Mouse (Mus musculus) stomach, embryonic 16.5 days (tissue): ENCODE measurements around the gene Pwwp2b. TPM values are rescaled to one million over a fixed set of nuclear protein-coding genes. Genes with fewer than 3 reads are reported as not detected.

Experiments used
- ATAC-seq: fragments of 200-750 bp; cut with Nextera tagmentation; 2 replicates; pipeline ENCODE4 v1.8.0; 2017; ENCODE audit warnings: moderate number of reproducible peaks, moderate TSS enrichment; ENCODE audit not compliant: insufficient read depth, low FRiP score
- H3K27ac ChIP-seq: fragments of 300-500 bp; sonication (generic); 2 replicates; pipeline ENCODE4 v1.5.1; 2014; ENCODE audit warnings: low read length
- H3K27me3 ChIP-seq: fragments of 300-500 bp; sonication (generic); 2 replicates; pipeline ENCODE4 v1.6.1; 2014; ENCODE audit warnings: low read length, control low read depth, mixed read lengths; ENCODE audit not compliant: control insufficient read depth, insufficient read depth
- H3K36me3 ChIP-seq: fragments of 300-500 bp; sonication (generic); 2 replicates; pipeline ENCODE4 v1.6.1; 2014; ENCODE audit warnings: low read length; ENCODE audit not compliant: control insufficient read depth, insufficient read depth
- H3K4me1 ChIP-seq: fragments of 300-500 bp; sonication (generic); 2 replicates; pipeline ENCODE4 v1.6.1; 2014; ENCODE audit warnings: low read length, control low read depth, mixed read lengths; ENCODE audit not compliant: control insufficient read depth, insufficient read depth
- H3K4me2 ChIP-seq: fragments of 300-500 bp; sonication (generic); 2 replicates; pipeline ENCODE4 v1.6.1; 2014; ENCODE audit warnings: low read depth, low read length, mixed read lengths
- H3K4me3 ChIP-seq: fragments of 300-500 bp; sonication (generic); replicated peaks from 2 replicates; pipeline ENCODE4 v1.5.1; 2014; ENCODE audit warnings: mild to moderate bottlenecking, low read length
- H3K9ac ChIP-seq: fragments of 300-500 bp; sonication (generic); 2 replicates; pipeline ENCODE4 v1.6.1; 2014; ENCODE audit warnings: low read length
- H3K9me3 ChIP-seq: fragments of 300-500 bp; sonication (generic); replicated peaks from 2 replicates; pipeline ENCODE4 v1.6.1; 2016; ENCODE audit warnings: low read length, control low read depth; ENCODE audit not compliant: control insufficient read depth
- WGBS: fragments of 180-500 bp; shearing (Covaris S2); extraction: QIAGEN DNeasy Blood & Tissue Kit; methylation state at CpG from one replicate; pipeline ENCODE4 v1.1.7; 2014; 5-methylcytosine and 5-hydroxymethylcytosine counted together
- polyA plus RNA-seq: library from polyadenylated mRNA; unstranded; fragments of >200 nt; fragmentation: Nextera tagmentation; extraction: Ambion mirVana; gene quantifications from 2 replicates; pipeline ENCODE4 v1.2.1, GENCODE M21; 2015

Pwwp2b gene
- polyA plus RNA-seq, 1 experiment from 2014 or later: 16.3 TPM

GRCm38 (mm10) chr7:139307056-139307455, 58.8 kb downstream of the Pwwp2b start:
- Histone ChIP-seq H3K4me2 (no peak overlapping the region), H3K9me3 (no peaks in the 10 kb centered on the region), H3K36me3 (no peaks in the 10 kb centered on the region), H3K27ac (no peak overlapping the region), H3K4me3 (no peak overlapping the region), H3K9ac (no peak overlapping the region), H3K4me1 (peaks cover 11% of the 10 kb centered on the region), H3K27me3 (no peaks in the 10 kb centered on the region)
- no peak for ATAC-seq
- WGBS: 75% methylated on average over 2 of the region's 2 CpGs

DNA sequence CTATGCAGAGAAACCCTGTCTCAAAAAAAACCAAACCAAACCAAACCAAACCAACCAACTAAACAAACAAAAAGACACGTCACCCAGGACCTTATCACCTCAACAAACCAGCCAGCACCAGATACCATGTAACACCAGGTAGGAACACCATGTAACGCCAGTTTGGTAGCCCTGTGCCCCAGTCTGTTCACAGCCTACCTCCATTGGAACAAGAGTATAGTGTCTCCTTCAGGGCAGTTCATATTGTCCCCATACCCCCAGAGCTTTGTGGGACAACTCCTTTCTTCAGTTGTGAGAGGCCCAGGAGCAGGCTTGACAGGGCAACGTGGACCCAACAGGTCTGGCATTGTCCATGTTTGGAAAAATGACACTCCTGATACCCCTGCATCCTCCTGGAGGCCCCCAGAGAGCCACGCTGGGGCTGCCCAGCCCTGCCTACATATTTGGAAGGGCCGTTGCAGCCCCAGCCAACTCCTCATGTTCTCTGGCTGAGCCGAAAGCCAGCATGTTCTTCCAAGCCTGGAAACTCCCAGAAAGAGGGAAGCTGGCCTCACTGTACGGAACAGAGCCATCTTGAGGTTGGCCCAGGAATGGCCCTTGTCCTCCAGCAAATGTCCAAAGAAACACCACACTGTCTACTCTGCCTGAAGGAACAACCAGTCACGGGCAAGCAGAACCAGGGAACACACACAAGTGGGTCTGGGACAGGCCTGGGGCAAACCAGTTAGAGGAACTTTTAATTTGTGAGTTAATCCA, 60.0 kb downstream of the Pwwp2b start:
- 63% methylated on average over 8 of the region's 8 CpGs for WGBS
- no peaks in the 10 kb centered on the region for H3K36me3 ChIP-seq
- H3K4me1 ChIP-seq: peaks cover 11% of the 10 kb centered on the region
- no peaks in the 10 kb centered on the region for H3K27me3 ChIP-seq
- no peaks in the 10 kb centered on the region for H3K9me3 ChIP-seq
- no peak overlapping the region for H3K4me2 ChIP-seq
- 0 out of 2 replicates have a peak overlapping the region, but pooled peaks have one; percentile 25 for H3K9ac ChIP-seq
- peak overlapping the region; percentile 70 for H3K27ac ChIP-seq
- no peak overlapping the region for H3K4me3 ChIP-seq
- peak; percentile 45; the same call in 1 of the 2 replicates for ATAC-seq

DNA sequence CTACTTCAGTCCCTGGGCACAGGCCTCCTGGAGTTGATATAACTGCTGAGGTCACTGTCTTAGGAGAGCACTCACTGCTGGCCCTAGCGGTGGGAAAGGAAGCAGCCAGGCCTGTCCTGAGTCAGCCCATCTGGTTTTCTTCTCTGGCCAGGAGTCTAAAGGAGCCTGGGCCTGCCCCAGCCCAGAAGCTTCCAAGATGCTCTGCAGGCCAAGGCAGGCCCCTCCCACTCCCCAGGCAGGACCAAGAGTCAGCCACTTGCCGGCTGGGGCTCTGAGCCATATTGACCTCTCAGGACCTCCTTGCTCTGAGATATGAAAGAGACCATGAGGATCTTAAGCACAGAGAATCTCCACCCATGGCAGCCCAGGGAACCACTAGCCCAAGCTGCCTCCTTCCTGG, 60.8 kb downstream of the Pwwp2b start:
- Histone ChIP-seq H3K27me3 (no peaks in the 10 kb centered on the region), H3K4me3 (no peak overlapping the region), H3K36me3 (no peaks in the 10 kb centered on the region), H3K9ac (no peak overlapping the region), H3K27ac (peak overlapping the region; percentile 70), H3K9me3 (no peaks in the 10 kb centered on the region), H3K4me1 (peaks cover 11% of the 10 kb centered on the region), H3K4me2 (no peak overlapping the region)
- 25% methylated on average over 2 of the region's 2 CpGs for WGBS
- ATAC-seq: peak; percentile 87

- Histone ChIP-seq H3K36me3 (no peaks in the 10 kb centered on the region), H3K9ac (peak overlapping the region; percentile 33; the same call in 1 of the 2 replicates), H3K27me3 (no peaks in the 10 kb centered on the region), H3K4me2 (no peak overlapping the region), H3K4me1 (peaks cover 11% of the 10 kb centered on the region), H3K27ac (no peak overlapping the region), H3K9me3 (no peaks in the 10 kb centered on the region), H3K4me3 (no peak overlapping the region)
- 51% methylated on average over 6 of the region's 6 CpGs for WGBS
- peak; percentile 58 for ATAC-seq
Measured at GRCm38 (mm10) chr7:139310487-139310951, 62.2 kb downstream of the Pwwp2b start.

DNA sequence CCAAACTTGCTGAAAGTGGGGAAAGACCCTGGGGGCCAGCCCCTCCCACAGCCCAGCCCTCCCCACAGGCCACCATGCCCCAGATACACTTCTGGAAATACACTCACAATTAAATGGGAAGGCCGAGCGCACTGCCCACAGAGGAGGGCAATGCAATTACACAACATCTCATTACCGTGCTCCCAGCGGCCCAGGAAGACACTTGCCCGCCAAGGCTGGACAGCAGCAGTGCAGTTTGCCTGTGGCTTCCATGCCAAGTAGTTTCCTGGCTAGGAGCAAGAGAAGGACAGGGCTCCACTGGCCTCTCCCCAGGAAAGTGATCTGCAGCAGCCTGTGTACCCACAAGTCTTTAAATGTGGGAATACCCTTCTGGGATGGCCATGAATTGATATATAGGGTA, 64.4 kb downstream of the Pwwp2b start:
- Histone ChIP-seq H3K27me3 (no peaks in the 10 kb centered on the region), H3K36me3 (no peaks in the 10 kb centered on the region), H3K4me1 (peaks cover 11% of the 10 kb centered on the region), H3K27ac (no peak overlapping the region), H3K9me3 (no peaks in the 10 kb centered on the region), H3K4me2 (no peak overlapping the region), H3K4me3 (no peak overlapping the region), H3K9ac (no peak overlapping the region)
- WGBS: 80% methylated on average over 5 of the region's 5 CpGs
- no peak for ATAC-seq

DNA sequence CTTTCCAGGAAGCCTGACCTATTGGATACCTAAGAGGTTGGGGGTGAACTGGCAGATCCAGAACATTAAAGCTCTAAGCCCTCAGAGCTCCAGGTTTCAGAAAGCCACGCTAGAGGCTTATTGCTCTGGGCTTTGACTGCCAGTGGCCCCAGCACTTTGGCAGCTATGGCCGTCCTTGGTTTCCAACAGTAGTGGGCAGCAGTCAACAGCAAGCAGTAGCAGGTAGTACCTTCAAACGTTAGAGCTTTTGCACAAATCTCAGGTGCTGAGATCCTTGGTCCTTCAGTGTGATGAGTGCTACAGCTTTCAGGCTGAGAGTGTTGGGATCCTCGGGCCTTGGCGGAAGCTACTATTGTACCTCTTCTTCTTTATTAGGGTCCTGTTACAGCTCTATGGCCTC, 65.1 kb downstream of the Pwwp2b start:
- H3K36me3 ChIP-seq: no peaks in the 10 kb centered on the region
- no peaks in the 10 kb centered on the region for H3K9me3 ChIP-seq
- WGBS: 74% methylated on average over 5 of the region's 5 CpGs
- H3K4me2 ChIP-seq: no peak overlapping the region
- no peaks in the 10 kb centered on the region for H3K27me3 ChIP-seq
- no peak overlapping the region for H3K4me3 ChIP-seq
- no peak overlapping the region for H3K27ac ChIP-seq
- peaks cover 11% of the 10 kb centered on the region for H3K4me1 ChIP-seq
- H3K9ac ChIP-seq: no peak overlapping the region
- no peak for ATAC-seq

- Histone ChIP-seq H3K4me2 (no peak overlapping the region), H3K9ac (no peak overlapping the region), H3K9me3 (no peaks in the 10 kb centered on the region), H3K4me1 (peaks cover 12% of the 10 kb centered on the region), H3K36me3 (no peaks in the 10 kb centered on the region), H3K27ac (no peak overlapping the region), H3K27me3 (no peaks in the 10 kb centered on the region), H3K4me3 (no peak overlapping the region)
- 79% methylated on average over 3 of the region's 3 CpGs for WGBS
- no peak for ATAC-seq
Measured at GRCm38 (mm10) chr7:139314716-139315115, 66.4 kb downstream of the Pwwp2b start.

- Histone ChIP-seq H3K4me2 (no peak overlapping the region), H3K4me3 (no peak overlapping the region), H3K4me1 (peaks cover 6% of the 10 kb centered on the region; the same call in 1 of the 2 replicates), H3K36me3 (no peaks in the 10 kb centered on the region), H3K9ac (no peak overlapping the region), H3K27ac (peak overlapping the region; percentile 46; the same call in 1 of the 2 replicates), H3K9me3 (no peaks in the 10 kb centered on the region), H3K27me3 (no peaks in the 10 kb centered on the region)
- ATAC-seq: peak; percentile 40; the same call in 1 of the 2 replicates
- WGBS: 42% methylated on average over 1 of the region's 1 CpGs
Measured at GRCm38 (mm10) chr7:139319006-139319411, 70.7 kb downstream of the Pwwp2b start.
